Mouse (Mus musculus) CH12.LX (cell line): ENCODE results near the gene Dynlt1b. TPM values are rescaled to one million over a fixed set of nuclear protein-coding genes. Genes with fewer than 3 reads are reported as not detected.
"Not testable (repeated sequence)": the region's sequence is repeated elsewhere in the genome, so short reads cannot be mapped to it uniquely, and the experiment has no call there.

Experiments used
- DNase-seq: peaks from one replicate; pipeline ENCODE4 v3.0.0-alpha.2; 2013; ENCODE audit errors: extremely low read depth
- H3K27ac ChIP-seq: 2 replicates; pipeline ENCODE4 v1.5.1; 2012; ENCODE audit warnings: low read depth, mild to moderate bottlenecking, control low read depth, moderate library complexity; ENCODE audit not compliant: insufficient read depth
- H3K27me3 ChIP-seq: replicated peaks from 2 replicates; pipeline ENCODE3; 2012; ENCODE audit warnings: inconsistent platforms
- H3K36me3 ChIP-seq, 2 experiments: replicated peaks in 1 of 2; 2 replicates each; pipeline versions ENCODE3 to v1.6.1; 2012; ENCODE audit warnings: inconsistent platforms in 1 of 2, low read length in 1 of 2, mild to moderate bottlenecking in 1 of 2, mixed read lengths in 1 of 2, moderate library complexity in 1 of 2; ENCODE audit not compliant: control insufficient read depth in 1 of 2, insufficient read depth in 1 of 2
- H3K4me1 ChIP-seq, 2 experiments: 2 replicates each; pipeline ENCODE4 v1.6.1; 2012; ENCODE audit warnings: inconsistent platforms in 1 of 2, moderate library complexity in 1 of 2; ENCODE audit not compliant: insufficient read depth in 2 of 2, control insufficient read depth in 1 of 2
- H3K4me2 ChIP-seq: 2 replicates; pipeline ENCODE4 v1.6.1; 2012; ENCODE audit warnings: low read depth, mild to moderate bottlenecking, control low read depth; ENCODE audit not compliant: poor library complexity, insufficient read depth, severe bottlenecking
- H3K4me3 ChIP-seq, 3 experiments: fragments of 150-350 bp in 1 of 3; sonication (generic) in 1 of 3; replicated peaks in 1 of 3; 2 replicates each; pipeline versions ENCODE3 to v1.5.1; 2011 to 2012; ENCODE audit warnings: low read depth in 2 of 3, low read length in 2 of 3, mild to moderate bottlenecking in 2 of 3, moderate library complexity in 2 of 3, control low read depth in 1 of 3, improper control_type of control experiment in 1 of 3, inconsistent platforms in 1 of 3, mixed read lengths in 1 of 3; ENCODE audit not compliant: poor library complexity in 1 of 3
- H3K79me2 ChIP-seq: replicated peaks from 2 replicates; pipeline ENCODE4 v1.6.1; 2012; ENCODE audit warnings: mild to moderate bottlenecking, moderate library complexity; ENCODE audit not compliant: control insufficient read depth, poor library complexity, insufficient read depth, severe bottlenecking; ENCODE audit errors: extremely low read depth
- H3K9ac ChIP-seq: 2 replicates; pipeline ENCODE4 v1.6.1; 2012; ENCODE audit warnings: low read depth, mild to moderate bottlenecking, control low read depth, moderate library complexity; ENCODE audit not compliant: insufficient read depth
- H3K9me3 ChIP-seq: replicated peaks from 2 replicates; pipeline ENCODE3; 2012; ENCODE audit warnings: low read length, inconsistent platforms, mixed read lengths
- dilution Hi-C: fragments of 300-500 bp; cut with MboI; formaldehyde crosslinking; loops from 2 replicates; pipeline ENCODE4 v1.14.3; 2020; ENCODE audit warnings: low sequenced_read_pairs; ENCODE audit not compliant: extremely low pct_unique_long_range_greater_than_20kb, extremely low pct_ligation_motif_present
- in situ Hi-C: fragments of 300-500 bp; cut with MboI; formaldehyde crosslinking; loops from 3 replicates; pipeline ENCODE4 v1.14.3; 2019; ENCODE audit warnings: low sequenced_read_pairs, low pct_ligation_motif_present, low pct_unique_long_range_greater_than_20kb, mixed read lengths
- polyA plus RNA-seq: library from polyadenylated mRNA; unstranded; fragments of >175 nt; gene quantifications from 2 replicates; pipeline ENCODE4 v1.2.1, GENCODE M21; 2012; ENCODE audit warnings: low read depth; ENCODE audit not compliant: insufficient read length
- total RNA-seq, 2 experiments: library from RNA; depleted of rRNA; stranded (reverse); fragments of 300-350 nt in 1 of 2; fragments of >200 nt in 1 of 2; gene quantifications; 2 replicates each; pipeline ENCODE4 v1.2.3; 2012 to 2014

Dynlt1b gene
- total and polyA plus RNA-seq, 3 experiments: 371 to 607 (median 389) TPM

DNA sequence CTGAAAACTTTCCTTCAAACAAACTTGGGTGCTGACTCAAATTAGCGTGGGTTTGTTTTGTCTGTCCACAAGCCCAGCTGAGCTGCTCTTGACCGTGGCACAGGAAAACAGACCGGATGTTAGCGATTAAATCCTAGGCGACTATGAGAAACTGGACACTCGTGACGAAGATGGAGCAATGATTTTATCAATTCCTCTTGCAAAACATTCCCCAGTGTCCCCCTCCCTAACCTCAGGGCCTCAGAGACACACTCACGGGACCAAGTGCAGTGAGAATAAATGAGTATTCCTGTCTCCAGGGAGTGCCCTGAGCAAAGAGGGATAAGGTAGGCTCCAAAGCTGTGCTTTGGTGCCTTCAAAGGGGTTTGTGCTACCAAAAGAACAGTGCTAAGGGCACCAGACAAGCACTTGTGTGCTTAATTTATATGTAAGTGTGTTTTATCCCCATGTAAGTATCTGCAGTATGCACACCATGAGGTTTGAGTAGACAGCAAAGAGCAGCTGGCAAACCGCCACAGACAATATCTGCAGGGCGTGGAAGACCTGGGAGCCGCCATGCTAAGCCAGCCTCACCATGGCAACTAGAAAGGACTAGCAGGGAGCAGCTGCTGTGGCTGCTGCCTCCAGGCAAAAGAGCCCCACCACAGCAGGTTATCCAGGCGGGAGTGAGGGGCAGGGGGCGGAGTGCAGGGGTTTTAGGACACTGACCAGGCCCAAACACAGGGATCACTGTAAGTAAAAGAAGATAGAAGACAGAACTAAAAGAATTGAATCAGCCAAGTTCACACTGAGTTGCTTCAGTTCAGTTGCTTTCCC, 30.4 kb upstream of the Dynlt1b start:
- H3K36me3 ChIP-seq, H3K4me3 ChIP-seq, H3K27ac ChIP-seq, H3K9me3 ChIP-seq, H3K4me2 ChIP-seq, H3K79me2 ChIP-seq, H3K27me3 ChIP-seq, H3K9ac ChIP-seq, DNase-seq, in situ Hi-C loops, dilution Hi-C loops: not testable (repeated sequence)
- H3K4me1 ChIP-seq: peaks cover 0 to 11% of the 10 kb centered on the region in 2 experiments; a peak in 2 of 4 replicates

DNA sequence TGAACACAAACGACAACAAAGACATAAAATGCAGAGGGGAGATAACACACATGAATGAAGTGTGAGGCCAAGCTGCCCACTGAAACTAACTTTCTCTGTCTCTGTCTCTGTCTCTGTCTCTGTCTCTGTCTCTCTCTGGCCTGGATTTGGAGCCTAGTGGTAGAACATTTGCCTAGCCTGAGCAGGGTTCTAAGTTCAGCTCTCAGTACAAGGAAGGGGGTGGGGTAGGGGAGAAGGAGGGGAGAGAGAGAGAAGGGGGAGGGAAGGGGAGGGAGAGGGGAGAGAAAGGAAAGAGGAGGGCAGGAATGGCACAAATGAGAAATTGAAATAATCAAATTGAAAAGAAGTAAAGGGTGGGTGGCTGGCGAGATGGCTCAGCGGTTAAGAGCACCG, 29.8 kb upstream of the Dynlt1b start:
- DNase-seq, H3K27me3 ChIP-seq, H3K79me2 ChIP-seq, H3K4me2 ChIP-seq, H3K27ac ChIP-seq, H3K9me3 ChIP-seq, in situ Hi-C loops, H3K9ac ChIP-seq, H3K4me3 ChIP-seq, H3K36me3 ChIP-seq, dilution Hi-C loops: not testable (repeated sequence)
- peaks cover under 1 to 16% of the 10 kb centered on the region in 2 experiments; a peak in 3 of 4 replicates for H3K4me1 ChIP-seq

DNA sequence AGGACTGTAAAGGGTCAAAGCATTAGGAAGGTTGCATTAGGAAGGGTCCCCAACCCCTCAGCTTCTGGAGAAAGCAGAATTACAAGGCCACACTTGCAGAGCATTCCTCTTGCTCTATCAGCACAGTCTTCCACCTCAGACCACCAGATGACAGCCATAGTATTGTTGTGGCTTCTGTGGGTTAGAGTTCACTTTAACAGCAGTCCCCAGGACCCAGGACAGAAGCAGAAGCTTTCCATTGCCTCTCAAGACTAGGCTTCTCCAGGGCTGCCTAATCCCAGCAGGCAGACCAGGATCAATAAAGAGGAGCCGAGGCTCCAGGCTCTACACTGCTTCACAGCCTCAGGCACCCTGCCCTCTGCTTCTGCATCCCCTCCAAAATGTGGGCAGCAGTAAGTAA, 25.4 kb upstream of the Dynlt1b start:
- dilution Hi-C loops, in situ Hi-C loops, H3K9me3 ChIP-seq, H3K4me2 ChIP-seq, H3K36me3 ChIP-seq, H3K4me3 ChIP-seq, DNase-seq, H3K79me2 ChIP-seq, H3K27me3 ChIP-seq, H3K9ac ChIP-seq: not testable (repeated sequence)
- H3K27ac ChIP-seq: peak overlapping the region; percentile 2; the same call in 1 of the 2 replicates
- H3K4me1 ChIP-seq: peaks cover 2 to 14% of the 10 kb centered on the region in 2 experiments; a peak in 3 of 4 replicates

DNA sequence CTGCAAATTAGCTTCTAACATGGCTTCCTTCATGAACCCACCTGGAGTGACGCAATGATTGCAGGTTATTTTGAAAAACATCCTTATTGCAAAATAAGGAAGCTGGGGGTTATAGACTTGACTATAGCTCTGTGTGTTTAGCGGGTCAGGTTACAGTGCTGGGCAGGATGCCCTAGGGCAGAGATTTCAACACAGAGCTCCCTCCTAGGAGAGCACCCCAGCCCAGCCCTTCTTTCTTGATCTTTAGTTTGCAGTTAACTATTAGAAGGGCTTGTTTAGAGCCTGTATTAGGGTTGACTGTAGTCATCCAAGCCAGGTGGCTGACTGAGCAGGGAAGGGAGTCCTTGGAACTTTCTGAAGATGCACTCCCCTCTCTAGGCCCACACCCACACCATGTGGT, 22.9 kb upstream of the Dynlt1b start:
- H3K27ac ChIP-seq, H3K27me3 ChIP-seq, H3K4me1 ChIP-seq, H3K9me3 ChIP-seq, H3K36me3 ChIP-seq, H3K4me2 ChIP-seq, DNase-seq, H3K4me3 ChIP-seq, dilution Hi-C loops, H3K79me2 ChIP-seq, in situ Hi-C loops, H3K9ac ChIP-seq: not testable (repeated sequence)

DNA sequence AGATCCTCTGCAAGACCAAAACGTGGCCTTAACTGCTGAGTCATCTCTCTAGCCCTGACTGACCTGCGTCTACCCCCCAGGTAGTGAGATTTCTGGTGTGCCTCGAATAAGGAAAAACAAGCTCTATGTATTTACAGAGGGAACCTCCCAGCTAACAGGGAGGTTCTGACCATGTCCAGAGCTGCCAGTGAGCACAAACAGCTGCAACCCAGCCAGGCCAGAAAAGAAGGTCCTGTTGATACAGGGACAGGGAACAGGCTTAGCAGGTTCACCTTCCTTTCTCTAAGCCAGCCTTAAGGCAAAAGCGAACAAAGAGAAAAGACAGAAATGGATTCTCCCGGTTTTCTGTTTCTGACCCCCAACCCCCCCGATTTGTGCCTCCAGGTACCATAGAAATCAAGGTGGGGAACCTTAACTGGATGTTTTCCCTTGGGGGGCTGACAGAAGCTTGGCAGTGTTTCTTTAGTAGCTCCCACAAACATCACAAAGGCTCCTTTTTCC, 19.1 kb upstream of the Dynlt1b start:
- H3K79me2 ChIP-seq, H3K4me3 ChIP-seq, H3K27me3 ChIP-seq, dilution Hi-C loops, H3K9me3 ChIP-seq, H3K9ac ChIP-seq, in situ Hi-C loops, H3K36me3 ChIP-seq, H3K4me1 ChIP-seq, H3K4me2 ChIP-seq, H3K27ac ChIP-seq, DNase-seq: not testable (repeated sequence)

DNA sequence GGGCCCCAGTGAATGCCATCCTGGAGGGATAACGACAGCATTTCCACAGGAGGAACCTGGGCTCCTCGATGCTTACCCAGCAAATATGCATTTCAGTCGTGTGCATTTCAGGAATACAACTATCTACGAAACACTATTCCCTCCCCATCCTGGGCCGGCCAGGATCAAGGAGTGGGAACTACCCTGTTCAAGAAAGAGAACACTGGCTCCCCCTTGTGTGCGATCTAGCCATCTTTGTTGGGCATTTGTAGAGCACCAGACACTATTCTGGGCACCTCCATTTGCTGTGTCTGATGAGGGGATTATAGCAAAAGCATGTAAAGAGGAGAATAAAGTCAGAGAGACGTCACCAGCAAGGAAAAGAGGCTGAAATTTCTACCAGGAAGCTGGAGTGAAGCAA, 12.8 kb upstream of the Dynlt1b start:
- in situ Hi-C loops, H3K9ac ChIP-seq, dilution Hi-C loops, DNase-seq, H3K27me3 ChIP-seq, H3K27ac ChIP-seq, H3K4me1 ChIP-seq, H3K9me3 ChIP-seq, H3K4me3 ChIP-seq, H3K79me2 ChIP-seq, H3K36me3 ChIP-seq, H3K4me2 ChIP-seq: not testable (repeated sequence)
